8 mouse cellular contexts compared by ENCODE assay signal in the genomic region with DNA sequence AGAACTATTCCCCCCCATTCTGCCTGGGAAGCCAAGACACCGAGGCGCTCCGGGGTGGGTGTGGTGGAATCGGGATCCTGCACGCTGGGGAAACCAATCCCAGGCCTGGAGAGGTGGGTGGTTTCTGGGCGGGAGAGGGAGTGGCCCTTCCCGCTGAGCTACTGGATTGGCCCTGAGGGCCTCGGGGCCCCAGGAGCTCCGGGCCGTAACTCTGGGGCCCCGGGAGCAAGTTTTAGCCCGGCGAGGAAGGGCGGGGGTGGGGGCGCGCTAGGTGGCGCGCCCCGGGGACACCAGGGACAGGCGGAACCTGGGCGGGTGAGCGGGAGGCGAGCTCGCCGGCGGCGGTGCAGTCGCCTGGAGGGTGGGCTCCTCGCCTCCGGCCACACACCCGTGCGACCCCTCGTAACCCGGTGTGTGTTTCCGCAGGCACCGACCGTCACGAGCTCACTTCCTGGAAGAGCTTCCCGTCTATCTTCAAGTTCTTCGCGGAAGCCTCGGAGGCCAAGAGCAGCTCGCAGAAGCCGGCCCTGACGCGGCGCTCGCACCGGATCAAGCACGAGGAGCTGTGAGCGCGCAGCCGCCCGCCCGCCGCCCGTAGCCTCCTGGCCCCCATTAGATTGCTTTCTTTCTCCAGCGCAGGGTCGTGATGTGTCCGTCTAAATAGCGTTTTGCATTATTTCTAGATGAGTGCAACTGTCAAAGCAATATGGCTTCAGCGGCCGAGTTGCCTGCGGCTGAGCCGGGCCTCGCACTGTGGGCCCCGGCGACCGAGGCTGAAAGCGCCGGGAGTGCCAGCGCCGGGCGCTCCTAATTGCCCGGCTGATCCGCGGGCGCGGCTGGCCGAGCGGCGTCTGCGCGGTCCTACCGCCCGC. TPM values are rescaled to one million over a fixed set of nuclear protein-coding genes. Genes with fewer than 3 reads are reported as not detected.
DNase-seq lines count a peak whose midpoint lies in the region; ATAC-seq lines count a peak whose summit lies in the region.

No protein-coding gene starts in this region.

- H3K9ac ChIP-seq in hindbrain, embryonic 11.5 days (ENCODE audit: low read depth, low read length) = peak overlapping the region; percentile 87
- peak overlapping the region; percentile 59 for H3K9ac ChIP-seq in lung, embryonic 16.5 days (ENCODE audit: low read length)

- peak; percentile 91 for ATAC-seq in hindbrain, embryonic 11.5 days (ENCODE audit: low FRiP score)
- ATAC-seq in lung, embryonic 16.5 days (ENCODE audit: low read depth) = peak; percentile 97

- H3K27me3 ChIP-seq in hindbrain, embryonic 11.5 days (ENCODE audit: control insufficient read depth, insufficient read depth, low read length) = no peaks in the 10 kb centered on the region; the same call in 1 of the 2 replicates
- peaks cover 23% of the 10 kb centered on the region for H3K27me3 ChIP-seq in lung, embryonic 16.5 days (ENCODE audit: control insufficient read depth, insufficient read depth, low read depth, low read length)

- peak overlapping the region; percentile 71 for H3K4me3 ChIP-seq in hindbrain, embryonic 11.5 days (ENCODE audit: low read depth, low read length)
- H3K4me3 ChIP-seq in lung, embryonic 16.5 days (ENCODE audit: low read length) = peak overlapping the region; percentile 67

- H3K36me3 ChIP-seq in hindbrain, embryonic 11.5 days (ENCODE audit: control insufficient read depth, insufficient read depth, low read length) = no peaks in the 10 kb centered on the region
- no peaks in the 10 kb centered on the region for H3K36me3 ChIP-seq in lung, embryonic 16.5 days (ENCODE audit: control insufficient read depth, insufficient read depth, low read length)

- H3K4me2 ChIP-seq in hindbrain, embryonic 11.5 days (replicated peaks; ENCODE audit: low read depth, low read length) = peak overlapping the region; percentile 76
- peak overlapping the region; percentile 99 for H3K4me2 ChIP-seq in lung, embryonic 16.5 days (ENCODE audit: low read depth, low read length)

- H3K4me1 ChIP-seq in hindbrain, embryonic 11.5 days (replicated peaks; ENCODE audit: control insufficient read depth, insufficient read depth, low read length) = no peaks in the 10 kb centered on the region
- no peaks in the 10 kb centered on the region for H3K4me1 ChIP-seq in lung, embryonic 16.5 days (replicated peaks; ENCODE audit: control insufficient read depth, insufficient read depth, low read length)

- no peaks in the 10 kb centered on the region for H3K9me3 ChIP-seq in hindbrain, embryonic 11.5 days (ENCODE audit: control insufficient read depth, low read length)
- no peaks in the 10 kb centered on the region for H3K9me3 ChIP-seq in lung, embryonic 16.5 days (ENCODE audit: control insufficient read depth, low read length)

- WGBS in hindbrain, embryonic 11.5 days = under 1% methylated on average over 58 of the region's 86 CpGs
- WGBS in lung, embryonic 16.5 days = under 1% methylated on average over 81 of the region's 86 CpGs

- peak overlapping the region; percentile 97 for H3K27ac ChIP-seq in hindbrain, embryonic 11.5 days (ENCODE audit: low read depth, low read length)
- no peak overlapping the region for H3K27ac ChIP-seq in lung, embryonic 16.5 days (ENCODE audit: low read length)

- peak; percentile 24 for DNase-seq in T-cell, adult 2 months (ENCODE audit: low spot score)
- peak; percentile 79 for DNase-seq in cerebellum, adult 9-10 months
- DNase-seq in frontal cortex, adult 2 months (ENCODE audit: extremely low spot score in 1 of 2, low spot score in 1 of 2) = peak; percentile 46 to 83
- DNase-seq in hindbrain, embryonic 11.5 days (ENCODE audit: low spot score) = peak; percentile 88
- DNase-seq in layer of hippocampus, postnatal 10 days (ENCODE audit: low spot score in 2 of 2) = peak; percentile 76 to 84
- DNase-seq in retina, adult 2 months (ENCODE audit: low read depth, low spot score) = peak; percentile 23
- DNase-seq in yolk sac, embryonic 10.5 days (ENCODE audit: low spot score) = peak; percentile 76

RNA-seq across cellular contexts. Expression of gene Nr2f1, which starts 36.2 kb away (rescaled TPM):
- polyA plus RNA-seq in frontal cortex, adult 2 months (2012; rRNA removed) = 115 and 123 TPM in 2 replicates
- 82.8 and 97.2 TPM in 2 replicates for polyA plus RNA-seq in hindbrain, embryonic 11.5 days (2014; fragmentation: Nextera tagmentation; extraction: Ambion mirVana)
- 100 to 1,000 TPM; 108 to 121 TPM for total RNA-seq in layer of hippocampus, postnatal 10 days (2021)
- 3.6 and 3.7 TPM in 2 replicates for polyA plus RNA-seq in lung, embryonic 16.5 days (2015; fragmentation: Nextera tagmentation; extraction: Ambion mirVana)

Comparison
In these comparisons a context has a peak if more than half of its experiments do, and no peak if none do; other contexts are left out.
1. DNase-seq: peak in every context shown above with its lines; median percentile 88 in hindbrain, embryonic 11.5 days; 80 in layer of hippocampus, postnatal 10 days; 79 in cerebellum, adult 9-10 months; 76 in yolk sac, embryonic 10.5 days; 64 in frontal cortex, adult 2 months; 24 in T-cell, adult 2 months; 23 in retina, adult 2 months.
2. RNA of gene Nr2f1, which starts 36.2 kb away (polyA plus RNA-seq): 115 to 123 TPM in frontal cortex, adult 2 months and 82.8 to 97.2 TPM in hindbrain, embryonic 11.5 days; 3.6 to 3.7 TPM in lung, embryonic 16.5 days; every median in the first group is over 10 times any median in the second.